Mouse (Mus musculus) ES-E14 (cell line): ENCODE data around the gene Hdac9.

Source experiments
- CHD2 ChIP-seq: IDR thresholded peaks from 2 replicates; pipeline ENCODE4 v1.6.1; 2014; ENCODE audit warnings: mild to moderate bottlenecking, low read depth, low read length, inconsistent platforms
- HCFC1 ChIP-seq: IDR thresholded peaks from 2 replicates; pipeline ENCODE4 v1.6.1; 2012; ENCODE audit warnings: low read length, inconsistent platforms, borderline replicate concordance; ENCODE audit not compliant: insufficient read depth
- MAFK ChIP-seq: IDR thresholded peaks from 2 replicates; pipeline ENCODE4 v1.6.1; 2014; ENCODE audit warnings: mild to moderate bottlenecking, low read depth, low read length, inconsistent platforms; ENCODE audit not compliant: insufficient read depth
- ZC3H11A ChIP-seq: IDR thresholded peaks from 2 replicates; pipeline ENCODE4 v1.6.1; 2012; ENCODE audit warnings: low read depth, mild to moderate bottlenecking, inconsistent platforms, low read length, borderline replicate concordance
- ZNF384 ChIP-seq: IDR thresholded peaks from 2 replicates; pipeline ENCODE4 v1.6.1; 2012; ENCODE audit warnings: low read depth, low read length, inconsistent platforms

- TF ChIP-seq ZNF384, result no peak
- TF ChIP-seq HCFC1, result no peak
- no peak for TF ChIP-seq MAFK
- TF ChIP-seq CHD2, result no peak
- TF ChIP-seq ZC3H11A, result no peak
Observed at GRCm38 (mm10) chr12:34618321-34618720, 298.6 kb downstream of the Hdac9 start.
